Mouse (Mus musculus) kidney, postnatal 4 days (tissue): ENCODE measurements around the gene Fasn.
A peak's percentile ranks its signal among the peaks of the same experiment; 100 is the strongest.

Source experiments
- DNase-seq, 2 experiments: peaks; one replicate each; pipeline ENCODE4 v3.0.0; 2021; ENCODE audit warnings: mixed read lengths in 2 of 2

The Fasn gene

DNA sequence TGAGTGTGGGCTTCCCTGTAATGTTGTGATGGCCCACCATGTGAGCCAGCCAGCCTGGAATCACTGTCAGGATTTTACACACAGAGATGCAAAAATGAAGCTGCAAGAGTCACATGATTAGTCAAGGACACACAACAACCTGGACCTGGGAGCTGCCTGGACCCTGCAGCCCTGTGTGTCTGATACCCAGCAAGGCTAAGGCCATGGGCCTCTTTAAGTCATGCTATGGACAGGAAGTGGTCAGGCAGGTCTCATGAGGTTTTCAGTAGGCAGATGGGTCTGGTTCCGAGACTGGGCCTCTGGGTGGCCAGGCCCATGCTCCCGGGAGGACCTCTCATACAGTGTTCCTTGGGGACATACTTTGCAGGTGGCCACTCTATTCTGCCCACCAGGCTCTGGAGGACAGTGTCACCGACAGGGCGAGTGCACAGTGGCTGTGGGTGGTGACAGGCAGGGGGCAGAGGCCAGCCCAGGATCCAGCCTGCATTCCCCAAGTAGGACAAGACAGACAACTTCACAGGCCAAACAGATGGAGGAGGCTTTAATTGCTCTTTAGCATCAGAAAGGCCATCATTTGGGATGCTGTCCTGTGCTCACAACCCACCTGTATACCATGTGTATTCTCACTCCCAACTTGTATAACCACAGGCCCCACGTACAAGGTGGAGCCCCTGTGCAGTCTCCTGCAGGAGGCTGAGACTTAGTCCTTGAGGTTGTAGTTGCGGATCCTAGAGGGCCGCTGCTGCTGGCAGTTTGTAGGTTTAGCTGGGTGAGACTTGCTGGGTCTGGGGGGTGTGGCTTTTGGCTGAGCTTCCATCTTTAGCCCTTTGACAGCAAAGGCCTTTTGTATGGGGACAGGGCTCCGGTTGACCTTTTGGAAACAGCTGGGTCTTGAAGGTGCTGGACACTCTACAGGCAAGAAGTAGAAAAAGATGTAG, 1.9 kb upstream of the Fasn start:
- DNase-seq, result no peak

DNA sequence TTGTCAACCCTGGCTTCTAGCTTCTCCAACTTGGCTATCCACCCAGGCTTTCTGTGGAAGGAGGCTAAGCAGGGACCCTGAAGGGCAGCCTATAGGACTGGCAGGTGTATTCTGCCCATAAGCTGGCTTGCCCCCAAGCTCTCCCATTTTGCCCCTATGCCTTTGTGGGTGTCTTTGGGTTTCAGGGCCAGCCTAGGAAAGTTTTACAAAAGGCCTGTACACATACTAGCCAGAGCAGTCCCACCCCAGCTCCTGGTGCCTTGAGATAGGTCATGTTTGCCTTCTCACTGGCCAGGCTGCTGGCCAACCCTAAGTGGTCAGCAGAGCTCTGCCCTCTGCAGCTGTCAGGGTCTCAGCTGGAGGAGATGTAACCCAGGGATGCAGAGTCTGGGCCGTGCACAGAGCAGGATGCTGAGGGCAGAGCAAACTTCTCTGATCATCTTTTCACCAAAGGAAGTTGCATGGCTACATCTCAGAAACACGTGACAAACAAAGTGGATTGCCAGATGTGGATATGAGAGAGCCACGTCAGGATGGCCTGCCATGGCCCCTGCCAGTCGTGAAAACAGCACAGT, 1.0 kb upstream of the Fasn start:
- peak; percentile 22 to 35 for DNase-seq

DNA sequence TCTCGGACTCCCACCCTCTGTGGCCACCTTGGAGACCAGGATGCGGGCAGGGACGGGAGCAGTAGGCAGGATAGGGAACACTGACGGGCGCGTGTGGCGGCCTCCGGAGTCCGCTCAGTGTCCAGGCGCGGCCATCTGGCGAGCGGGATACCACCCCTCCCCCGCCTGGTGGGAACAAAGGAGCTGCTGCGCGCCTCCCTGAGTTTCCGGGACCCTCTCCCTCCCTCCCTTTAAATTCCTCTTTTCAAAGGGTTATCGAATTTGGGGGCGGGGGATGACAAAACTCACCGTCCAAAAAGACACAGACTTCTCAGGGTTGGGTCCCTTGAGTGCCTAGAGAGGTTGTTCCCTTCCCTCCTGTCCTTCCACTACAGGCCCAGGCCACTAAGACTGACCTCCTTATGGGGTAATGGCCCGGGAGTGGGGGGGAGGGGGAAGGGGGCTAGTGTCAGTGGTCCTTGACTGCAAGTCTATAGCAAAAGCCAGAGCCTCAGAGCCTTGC, 491 bp upstream of the Fasn start:
- DNase-seq, result no peak

DNA sequence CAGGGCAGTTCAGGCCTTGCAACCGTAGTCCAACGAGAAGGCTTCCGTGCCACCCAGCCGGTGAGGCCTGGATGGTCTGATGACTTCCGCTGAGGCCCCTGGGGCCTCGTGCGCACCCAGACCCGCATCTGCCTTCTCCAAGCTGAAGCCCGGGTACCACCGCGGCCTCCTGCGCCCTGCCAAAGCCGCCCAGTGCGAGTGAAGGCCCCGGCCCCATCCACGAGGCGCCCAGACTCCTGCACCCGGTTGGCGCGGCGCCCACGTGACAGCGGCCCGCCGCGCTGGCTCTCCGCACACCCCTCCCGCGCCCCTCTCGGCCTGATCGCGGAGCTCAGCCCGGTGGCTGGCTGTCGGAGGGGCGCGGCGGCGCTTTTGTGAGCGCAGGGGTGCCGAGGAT, 798 bp downstream of the Fasn start:
- DNase-seq, result peak; percentile 73 to 86

DNA sequence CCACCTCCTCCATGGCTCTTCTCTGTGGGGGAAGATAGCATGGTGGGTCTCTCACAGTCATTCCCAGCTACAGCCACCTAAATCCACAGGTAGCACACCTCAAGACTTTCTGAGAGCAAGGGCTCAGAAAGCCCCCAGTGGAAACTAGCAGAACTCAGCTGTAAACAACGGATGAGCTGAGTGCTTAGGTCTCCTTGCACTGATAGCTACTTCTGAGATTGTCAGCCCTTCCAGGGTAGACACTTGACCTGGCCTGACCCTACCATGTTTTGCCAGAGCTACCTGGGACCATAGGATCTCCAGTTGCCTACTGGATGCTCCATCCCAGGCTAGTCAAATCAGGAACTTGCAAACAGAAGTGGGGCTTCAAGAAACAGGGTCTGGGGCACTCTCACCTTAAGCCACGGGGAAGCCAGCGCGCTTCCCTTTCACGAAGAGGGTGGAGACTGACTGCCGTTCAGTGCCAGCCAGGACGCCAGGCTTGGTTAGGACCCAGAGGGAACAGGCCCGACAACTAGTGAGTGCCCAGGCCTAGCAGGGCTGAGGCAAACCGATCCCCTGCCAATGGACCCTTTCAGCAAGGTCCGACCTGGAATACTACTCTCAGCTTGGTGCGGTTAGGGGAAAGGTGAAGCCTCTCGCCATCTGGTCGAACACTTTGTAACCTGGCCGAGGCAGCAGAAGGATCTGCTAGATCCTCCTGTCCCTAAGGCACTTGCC, 1.4 kb downstream of the Fasn start:
- peak; percentile 36 to 48 for DNase-seq

DNA sequence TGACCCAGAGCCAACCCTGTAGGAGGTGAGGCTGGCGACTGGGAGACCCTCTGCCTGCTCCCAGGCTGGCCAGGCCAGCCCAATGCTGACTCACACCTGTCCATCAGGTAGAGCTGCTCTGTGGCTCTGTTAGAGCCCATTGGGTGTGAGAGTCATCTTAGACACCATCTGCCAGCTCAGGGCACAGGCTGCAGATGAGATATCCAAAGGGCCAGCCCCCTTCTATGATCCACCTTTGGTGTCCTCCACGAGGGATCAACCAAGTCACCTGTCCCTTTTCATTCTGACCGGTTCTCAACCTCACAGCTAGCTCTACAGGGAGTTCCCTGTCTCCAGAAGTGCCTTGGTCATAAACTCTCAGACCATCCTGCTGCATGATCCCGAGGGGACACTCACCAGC, 2.0 kb downstream of the Fasn start:
- DNase-seq, result no peak

DNA sequence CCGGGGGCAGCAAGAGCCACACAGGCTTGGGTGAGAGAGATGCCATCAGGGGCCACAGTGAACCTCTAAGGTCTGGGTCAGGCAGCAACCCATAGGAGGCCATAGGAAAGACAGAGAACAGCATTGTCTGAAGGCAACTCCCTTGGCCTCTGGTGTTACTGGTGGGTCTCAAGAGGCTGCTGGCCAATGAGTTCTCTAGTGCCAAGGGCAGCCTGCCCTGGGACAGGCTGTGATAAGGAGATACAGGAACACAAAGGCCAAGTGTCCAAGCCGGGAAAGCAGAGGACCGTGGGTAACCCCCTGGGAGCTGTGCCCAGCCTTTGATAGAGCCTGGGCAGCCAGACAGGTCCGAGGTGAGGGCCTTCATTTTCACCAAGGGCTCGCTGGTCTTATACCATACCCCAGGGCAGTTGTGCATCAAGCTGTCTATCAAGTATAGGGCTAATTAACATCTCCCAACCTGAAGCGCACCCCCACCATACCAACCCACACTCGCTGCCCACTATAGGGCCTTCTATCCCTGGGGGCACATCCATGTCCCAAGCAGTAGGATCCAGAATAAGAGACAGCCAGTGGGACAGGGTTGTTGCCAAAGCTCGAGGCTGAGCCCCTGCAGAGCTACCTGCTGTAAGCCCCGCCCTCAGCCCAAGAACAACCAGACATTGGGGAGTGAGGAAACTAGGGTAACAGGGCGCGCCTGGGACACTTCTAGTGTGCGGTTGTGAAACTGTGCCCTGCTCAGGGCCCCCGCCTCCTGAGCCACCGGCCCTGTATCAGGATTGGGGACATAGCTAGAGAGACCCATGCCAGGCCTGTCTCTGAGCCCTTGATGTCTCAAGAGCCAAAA, 3.0 kb downstream of the Fasn start:
- no peak for DNase-seq

DNA sequence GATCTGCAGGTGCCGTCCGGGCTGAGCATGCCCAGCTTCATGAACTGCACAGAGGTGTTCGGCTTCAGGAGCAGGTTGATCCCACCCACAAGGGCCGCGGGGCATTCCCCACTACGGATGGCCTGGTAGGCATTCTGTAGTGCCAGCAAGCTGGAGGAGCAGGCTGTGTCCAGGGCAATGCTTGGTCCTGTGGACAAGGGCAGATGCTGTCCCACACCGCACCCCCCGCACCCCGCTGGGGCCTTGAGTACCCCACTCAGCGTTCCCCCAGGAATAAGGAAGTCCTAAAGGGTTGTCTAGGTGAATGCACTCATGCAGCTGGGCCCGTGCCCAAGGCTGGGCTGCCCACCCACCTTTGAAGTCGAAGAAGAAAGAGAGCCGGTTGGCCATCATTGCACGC, 3.8 kb downstream of the Fasn start:
- DNase-seq, result no peak

DNA sequence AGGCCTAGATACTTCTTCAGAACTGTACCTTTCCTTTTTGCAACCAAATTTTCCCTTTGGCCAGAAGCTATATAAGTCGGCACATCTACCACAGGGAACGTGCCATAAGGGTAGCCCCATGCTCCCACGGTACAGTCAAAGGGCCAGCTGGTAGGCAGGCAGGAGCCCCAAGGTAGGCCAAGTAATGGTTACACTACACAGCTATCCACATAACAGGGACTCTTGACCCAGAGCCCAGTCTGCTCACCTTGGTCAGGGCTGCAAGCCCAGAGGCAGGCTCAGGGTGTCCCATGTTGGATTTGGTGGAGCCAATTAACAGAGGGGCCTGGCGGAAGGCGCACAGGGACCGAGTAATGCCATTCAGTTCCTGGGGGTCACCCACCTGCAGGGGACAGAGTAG, 4.8 kb downstream of the Fasn start:
- no peak for DNase-seq

DNA sequence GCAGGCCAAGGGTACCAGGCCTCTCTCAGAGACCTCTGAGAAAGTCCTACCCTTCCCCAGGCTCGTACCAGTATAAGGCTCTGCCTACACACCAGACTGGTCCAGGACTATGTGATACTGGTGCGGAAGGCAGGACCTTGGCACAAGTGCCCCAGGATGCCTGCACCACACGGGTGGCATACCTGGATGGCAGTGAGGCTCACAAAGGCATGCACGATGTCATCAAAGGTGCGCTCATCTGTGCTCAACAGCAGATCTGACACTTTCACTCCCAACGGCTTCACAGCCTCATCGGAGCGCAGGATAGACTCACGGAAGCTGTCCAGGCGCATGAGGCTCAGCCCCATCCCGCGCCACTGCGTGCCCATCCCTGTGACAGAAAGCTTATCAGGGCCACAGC, 6.1 kb downstream of the Fasn start:
- no peak for DNase-seq

DNA sequence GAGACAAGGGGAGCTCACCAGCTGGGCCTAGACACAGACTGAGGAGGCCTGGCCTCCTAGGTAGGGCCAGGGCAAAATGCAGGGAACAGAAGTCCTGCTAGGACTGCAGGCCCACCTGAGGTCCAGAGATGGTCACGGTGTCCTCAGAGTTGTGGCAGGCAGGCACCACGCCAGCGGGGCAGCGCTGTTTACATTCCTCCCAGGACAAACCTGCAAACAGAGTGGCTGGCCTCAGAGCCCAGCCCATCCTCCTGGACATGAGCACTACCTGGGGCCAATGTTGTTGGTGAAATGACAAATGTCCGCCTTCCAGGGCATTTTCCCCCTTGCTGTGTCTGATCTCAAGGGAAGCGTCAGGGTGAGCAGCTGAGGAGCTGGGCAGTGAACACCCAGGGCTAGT, 7.0 kb downstream of the Fasn start:
- no peak for DNase-seq

DNA sequence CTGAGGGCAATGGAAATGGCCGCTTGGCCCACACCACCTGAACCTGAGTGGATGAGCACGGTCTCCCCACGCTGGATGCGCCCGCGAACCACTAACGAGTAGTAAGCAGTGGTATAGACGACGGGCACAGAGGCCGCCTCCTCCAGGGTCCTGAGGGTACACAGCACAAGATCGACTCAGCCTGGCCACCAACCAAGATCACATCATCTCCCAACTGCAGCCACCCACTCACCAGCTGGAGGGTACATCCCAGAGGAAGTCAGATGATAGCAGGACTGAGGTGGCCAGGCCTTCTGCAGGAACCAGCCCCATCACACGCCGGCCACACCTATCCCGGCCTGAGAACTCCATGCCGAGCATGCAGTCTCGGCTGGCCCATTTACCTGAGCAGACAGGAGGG, 12.3 kb downstream of the Fasn start:
- no peak for DNase-seq

DNA sequence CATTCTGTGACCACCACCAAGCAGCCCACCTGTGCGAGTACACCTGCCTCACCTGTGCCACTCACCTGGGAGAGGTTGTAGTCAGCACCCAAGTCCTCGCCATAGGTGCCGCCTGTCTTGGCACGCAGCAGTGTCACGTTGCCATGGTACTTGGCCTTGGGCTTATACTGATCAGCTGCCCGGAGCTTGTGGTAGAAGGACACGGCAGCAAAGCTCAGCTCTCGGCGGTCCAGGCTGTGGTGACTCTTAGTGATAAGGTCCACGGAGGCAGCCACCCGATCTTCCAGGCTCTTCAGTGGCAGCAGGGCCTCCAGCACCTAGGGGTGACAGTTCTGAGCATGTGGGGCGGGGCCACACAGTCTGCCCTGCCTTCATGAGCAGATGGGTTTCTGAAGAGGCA, 16.3 kb downstream of the Fasn start:
- no peak for DNase-seq

DNA sequence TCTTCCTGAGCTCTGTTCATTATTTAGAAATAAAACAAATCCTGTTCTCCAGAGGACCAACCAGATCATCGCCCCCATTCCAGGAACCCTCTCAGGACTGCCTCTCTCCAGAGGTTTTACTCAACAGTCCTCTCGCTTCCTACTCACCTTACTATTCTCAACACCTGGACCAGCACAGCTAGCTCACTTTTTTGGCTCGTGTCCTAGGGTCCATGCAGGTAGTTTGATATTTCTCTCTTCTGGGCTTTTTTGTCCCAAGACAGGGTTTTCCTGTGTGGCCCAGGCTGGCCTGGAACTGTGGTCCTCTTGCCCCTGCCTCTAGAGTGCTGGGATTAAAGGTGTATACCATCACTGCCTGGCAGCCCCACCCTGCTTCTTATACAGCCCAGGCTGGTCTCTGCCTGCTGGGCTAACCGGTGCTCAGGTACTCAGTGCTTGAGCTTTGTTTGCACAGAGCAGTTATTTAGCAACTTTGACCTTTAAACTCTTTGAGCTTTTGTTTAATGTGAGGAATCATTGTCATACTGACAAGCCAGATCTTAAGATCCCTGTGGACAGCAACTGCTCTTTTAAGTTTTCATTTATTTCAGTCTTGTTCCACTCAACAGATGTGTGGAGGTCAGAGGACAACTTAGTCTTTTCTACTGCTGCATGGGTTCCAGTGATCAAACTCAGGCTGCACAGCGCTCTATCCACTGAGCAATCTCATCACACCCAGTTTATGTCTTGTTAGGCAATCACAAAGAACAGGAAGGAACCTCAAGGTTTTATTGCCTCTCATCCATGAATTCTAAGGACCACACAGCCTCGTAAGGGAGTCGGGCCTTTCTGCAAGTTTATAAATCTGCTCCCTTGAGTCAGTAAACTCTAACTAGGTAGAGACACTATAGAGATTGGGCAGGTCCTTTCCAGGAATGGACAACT, 18.7 kb downstream of the Fasn start:
- no peak for DNase-seq

DNA sequence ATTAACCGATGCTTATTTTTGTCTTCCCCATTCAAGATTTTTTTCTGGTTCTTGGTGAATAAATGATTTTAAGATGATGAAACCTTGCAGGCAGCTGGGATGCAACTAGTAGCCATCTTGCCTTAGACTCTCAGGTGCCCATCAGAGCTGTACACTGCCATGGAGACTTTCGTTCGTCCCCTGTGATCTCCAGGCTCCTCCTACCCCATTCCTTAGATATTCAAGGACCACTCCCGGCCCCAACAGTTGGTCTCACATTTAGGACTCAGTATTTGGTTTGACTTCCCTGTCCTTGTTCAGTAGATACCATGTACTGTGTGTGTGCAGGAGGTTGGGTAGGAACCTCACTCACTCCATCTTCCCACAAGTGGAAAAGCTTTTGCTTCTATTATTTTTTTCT, 19.6 kb downstream of the Fasn start:
- DNase-seq, result no peak

DNA sequence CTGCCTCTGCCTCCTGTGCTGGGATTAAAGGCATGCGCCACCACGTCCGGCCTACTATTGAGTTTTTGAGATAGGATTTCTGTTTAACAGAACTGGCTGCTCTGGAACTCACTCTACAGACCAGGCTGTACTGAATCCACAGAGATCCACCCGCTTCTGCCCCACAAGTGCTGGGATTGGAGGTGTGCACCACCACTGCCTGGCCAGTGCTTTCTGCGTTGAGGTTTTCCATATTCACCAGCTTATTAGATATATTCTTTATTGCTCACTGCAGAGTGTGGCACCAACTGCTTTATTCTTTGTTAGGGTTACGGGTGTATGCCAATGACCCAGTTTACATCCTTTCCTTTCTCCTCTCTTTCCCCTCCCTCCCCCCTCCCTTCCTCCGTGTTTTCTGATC, 20.1 kb downstream of the Fasn start:
- DNase-seq, result no peak

DNA sequence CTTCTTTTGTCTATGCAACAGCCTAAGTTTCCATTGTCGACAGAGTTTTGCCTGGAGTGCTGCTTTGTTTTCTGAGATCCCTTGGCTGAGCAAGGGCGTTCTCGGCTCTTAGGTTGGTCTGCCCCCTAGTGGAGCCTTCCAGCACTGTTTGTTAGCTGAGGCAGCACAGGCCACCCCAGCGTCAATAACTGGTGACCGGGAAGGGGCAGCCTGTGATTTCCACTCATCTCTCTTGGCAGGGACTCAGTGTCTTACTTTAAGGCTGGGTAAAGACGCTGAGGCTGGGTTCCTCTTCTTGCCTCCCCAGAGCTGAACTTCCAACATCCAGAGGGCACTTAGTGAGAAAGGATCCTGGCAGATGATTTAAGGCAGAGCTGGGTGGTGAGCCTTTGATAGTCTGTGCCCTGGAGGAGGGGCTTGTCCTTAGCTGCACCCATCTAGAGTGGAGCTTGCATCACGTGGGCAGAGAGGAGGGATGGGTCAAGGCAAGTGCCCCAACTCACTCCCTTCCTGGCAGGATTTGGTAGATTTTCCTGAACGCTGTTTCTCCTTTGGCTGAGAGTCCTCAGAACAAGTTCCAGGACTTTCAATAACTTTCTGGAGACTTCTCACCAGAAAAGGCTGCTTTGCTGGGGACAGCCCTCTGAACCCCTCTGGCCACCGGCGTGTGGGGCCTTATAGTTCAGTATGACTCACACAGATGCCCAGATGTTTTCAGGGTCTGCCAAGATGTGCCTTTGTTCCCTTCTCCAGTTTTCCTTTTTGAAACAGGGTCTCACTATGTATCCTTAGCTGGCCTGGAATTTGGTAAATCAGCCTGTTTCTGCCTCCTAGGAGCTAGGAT, 24.1 kb downstream of the Fasn start:
- peak; percentile 95 to 96 for DNase-seq

DNA sequence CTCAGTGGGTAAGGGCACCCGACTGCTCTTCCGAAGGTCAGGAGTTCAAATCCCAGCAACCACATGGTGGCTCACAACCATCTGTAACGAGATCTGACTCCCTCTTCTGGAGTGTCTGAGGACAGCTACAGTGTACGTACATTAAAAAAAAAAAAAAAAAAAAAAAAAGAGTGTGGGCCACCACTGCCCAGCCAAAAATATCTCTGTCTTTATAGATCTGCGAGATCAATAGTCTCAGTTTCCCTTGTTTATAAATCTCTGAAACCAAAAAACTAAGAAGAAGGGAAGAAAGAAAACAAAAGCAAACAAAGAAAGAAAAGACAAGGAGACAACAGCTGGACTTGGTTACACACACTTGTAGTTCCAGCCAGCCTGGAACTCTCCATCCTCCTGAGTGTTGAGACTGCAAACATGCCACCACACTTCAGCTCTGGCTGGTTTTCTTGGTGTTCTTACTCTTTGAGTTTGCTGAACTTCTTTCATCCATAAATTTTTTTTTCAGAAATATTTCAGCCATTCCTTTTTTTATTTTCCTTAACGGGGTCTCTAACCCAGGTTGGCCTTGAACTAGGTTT, 24.9 kb downstream of the Fasn start:
- DNase-seq, result no peak

DNA sequence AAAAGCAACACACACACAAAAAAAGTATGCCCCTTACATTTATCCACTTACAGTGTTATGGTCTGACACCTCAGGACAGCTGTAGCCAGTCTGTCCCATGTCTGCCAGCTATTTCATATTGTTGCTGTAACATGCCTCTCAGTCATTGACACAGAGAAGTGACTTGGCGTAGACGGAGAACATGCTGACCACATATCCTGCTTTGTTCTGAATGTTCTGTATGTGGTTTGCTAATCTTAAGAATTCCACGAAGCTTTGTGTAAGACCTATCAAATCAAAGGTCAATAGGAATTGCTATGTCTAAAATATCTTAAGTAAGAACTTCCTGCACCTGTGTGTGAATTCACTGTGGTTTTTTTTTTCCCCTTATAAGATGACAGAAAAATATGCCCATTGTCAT, 26.1 kb downstream of the Fasn start:
- no peak for DNase-seq

DNA sequence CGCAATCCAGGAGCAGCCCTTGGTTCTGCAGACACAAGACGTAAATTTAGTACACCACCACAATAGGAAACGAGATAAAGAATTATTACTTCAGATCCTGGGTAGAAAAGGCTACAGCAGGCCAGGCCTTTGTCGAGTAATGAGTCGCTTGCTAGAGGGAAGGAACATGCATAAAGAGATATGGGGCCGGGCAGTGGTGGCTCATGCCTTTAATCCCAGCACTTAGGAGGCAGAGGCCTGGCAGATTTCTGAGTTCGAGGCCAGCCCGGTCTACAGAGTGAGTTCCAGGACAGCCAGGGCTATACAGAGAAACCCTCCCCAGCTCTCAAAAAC, 27.8 kb downstream of the Fasn start:
- DNase-seq, result no peak
